ENCODE assay signal across 8 mouse cellular contexts in the genomic region with DNA sequence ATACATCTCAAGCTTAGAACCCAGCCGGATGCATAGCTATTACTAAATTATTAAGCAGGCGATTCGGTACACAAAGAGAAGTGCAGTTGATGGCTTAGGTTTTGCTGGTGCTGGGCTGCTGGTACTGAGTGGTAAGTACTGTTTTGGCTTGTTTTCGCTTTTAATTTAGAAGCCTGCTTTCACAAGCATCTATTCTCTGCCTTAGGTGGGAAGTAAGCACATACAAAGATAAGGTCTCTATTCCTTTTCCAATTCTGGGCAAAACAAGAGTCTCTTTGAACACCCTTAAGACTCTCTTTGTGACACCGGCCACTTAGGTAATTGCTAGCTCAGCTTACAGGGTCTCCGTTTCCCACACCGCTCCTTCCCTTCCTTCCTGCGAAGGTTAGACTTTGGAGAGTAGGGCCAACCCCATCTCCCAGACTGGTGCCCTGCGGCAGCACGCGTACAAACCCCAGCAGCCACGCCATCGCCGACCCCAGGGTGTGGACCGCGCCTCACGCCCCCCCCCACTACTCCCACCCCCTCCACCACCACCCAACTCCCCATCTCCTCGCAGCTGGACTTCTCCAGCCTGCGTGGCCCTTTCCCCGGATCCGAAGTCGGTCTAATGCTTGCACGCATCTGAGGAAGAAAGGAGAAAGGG. TPM values are rescaled to one million over a fixed set of nuclear protein-coding genes. Genes with fewer than 3 reads are reported as not detected.
DNase-seq lines count a peak whose midpoint lies in the region; ATAC-seq and TF ChIP-seq lines count a peak whose summit lies in the region.

No protein-coding gene starts in this region.

- no peak for TF ChIP-seq CTCF in lung, embryonic 14.5 days (IDR thresholded peaks at IDR 0.05; ENCODE audit: low read depth)

- peak overlapping the region; percentile 75 for H3K9ac ChIP-seq in lung, embryonic 14.5 days
- H3K9ac ChIP-seq in intestine, embryonic 16.5 days (ENCODE audit: low read depth, low read length) = peak overlapping the region; percentile 76
- H3K9ac ChIP-seq in neural tube, embryonic 15.5 days (replicated peaks) = peak overlapping the region; percentile 53

- peak overlapping the region; percentile 63 for H3K4me3 ChIP-seq in lung, embryonic 14.5 days (ENCODE audit: low read depth, low read length)
- H3K4me3 ChIP-seq in embryonic facial prominence, embryonic 10.5 days = peak overlapping the region; percentile 78
- peak overlapping the region; percentile 84 for H3K4me3 ChIP-seq in intestine, embryonic 16.5 days (ENCODE audit: low read length)
- H3K4me3 ChIP-seq in neural tube, embryonic 15.5 days (replicated peaks) = peak overlapping the region; percentile 56

- peaks cover 11% of the 10 kb centered on the region; the same call in 1 of the 2 replicates for H3K4me1 ChIP-seq in lung, embryonic 14.5 days (ENCODE audit: insufficient read depth)
- H3K4me1 ChIP-seq in embryonic facial prominence, embryonic 10.5 days = peaks cover 37% of the 10 kb centered on the region
- H3K4me1 ChIP-seq in intestine, embryonic 16.5 days (ENCODE audit: control insufficient read depth, insufficient read depth, low read length) = peaks cover 9% of the 10 kb centered on the region; the same call in 1 of the 2 replicates
- peaks cover 31% of the 10 kb centered on the region for H3K4me1 ChIP-seq in neural tube, embryonic 15.5 days

- 5% methylated on average over 23 of the region's 23 CpGs for WGBS in lung, embryonic 14.5 days
- WGBS in embryonic facial prominence, embryonic 10.5 days = 4% methylated on average over 23 of the region's 23 CpGs
- WGBS in intestine, embryonic 16.5 days = 2% methylated on average over 23 of the region's 23 CpGs
- 3% methylated on average over 22 of the region's 23 CpGs for WGBS in neural tube, embryonic 15.5 days

- DNase-seq in lung, embryonic 14.5 days = peak; percentile 43
- no peak for DNase-seq in lung, adult 18-20 months
- DNase-seq in embryonic facial prominence, embryonic 10.5 days (ENCODE audit: low spot score) = no peak
- DNase-seq in gastrocnemius, postnatal 10 days = no peak
- no peak for DNase-seq in urinary bladder, postnatal 10 days (ENCODE audit: low spot score)
- no peak for DNase-seq in kidney, postnatal 36 days

- H3K4me2 ChIP-seq in lung, embryonic 14.5 days = peak overlapping the region; percentile 90
- peak overlapping the region; percentile 92 for H3K4me2 ChIP-seq in intestine, embryonic 16.5 days (ENCODE audit: low read depth, low read length)
- H3K4me2 ChIP-seq in neural tube, embryonic 15.5 days = peak overlapping the region; percentile 75

- H3K27ac ChIP-seq in lung, embryonic 14.5 days (ENCODE audit: low read depth) = peak overlapping the region; percentile 88
- peak overlapping the region; percentile 87 for H3K27ac ChIP-seq in embryonic facial prominence, embryonic 10.5 days (replicated peaks)
- H3K27ac ChIP-seq in intestine, embryonic 16.5 days (ENCODE audit: low read length) = peak overlapping the region; percentile 17
- H3K27ac ChIP-seq in neural tube, embryonic 15.5 days (replicated peaks) = 0 out of 2 replicates have a peak overlapping the region, but pooled peaks have one; percentile 18

- H3K36me3 ChIP-seq in lung, embryonic 14.5 days (ENCODE audit: insufficient read depth) = no peaks in the 10 kb centered on the region
- no peaks in the 10 kb centered on the region for H3K36me3 ChIP-seq in embryonic facial prominence, embryonic 10.5 days (replicated peaks)
- H3K36me3 ChIP-seq in intestine, embryonic 16.5 days (ENCODE audit: control insufficient read depth, insufficient read depth, low read length) = no peaks in the 10 kb centered on the region
- no peaks in the 10 kb centered on the region for H3K36me3 ChIP-seq in neural tube, embryonic 15.5 days

- no peaks in the 10 kb centered on the region for H3K9me3 ChIP-seq in lung, embryonic 14.5 days (ENCODE audit: low read depth, low read length)
- 0 out of 2 replicates have a peak, but pooled peaks cover 6% of the 10 kb centered on the region for H3K9me3 ChIP-seq in embryonic facial prominence, embryonic 10.5 days
- no peaks in the 10 kb centered on the region for H3K9me3 ChIP-seq in intestine, embryonic 16.5 days (ENCODE audit: control insufficient read depth, low read length)
- H3K9me3 ChIP-seq in neural tube, embryonic 15.5 days (replicated peaks) = no peaks in the 10 kb centered on the region

- ATAC-seq in lung, embryonic 14.5 days (ENCODE audit: insufficient read depth) = peak; percentile 31
- ATAC-seq in intestine, embryonic 16.5 days = peak; percentile 24
- ATAC-seq in neural tube, embryonic 15.5 days (ENCODE audit: low FRiP score) = peak; percentile 25; the same call in 1 of the 2 replicates

- no peaks in the 10 kb centered on the region for H3K27me3 ChIP-seq in lung, embryonic 14.5 days (ENCODE audit: insufficient read depth, low read length)
- H3K27me3 ChIP-seq in embryonic facial prominence, embryonic 10.5 days (replicated peaks; ENCODE audit: low read depth, poor library complexity, severe bottlenecking) = no peaks in the 10 kb centered on the region
- no peaks in the 10 kb centered on the region for H3K27me3 ChIP-seq in intestine, embryonic 16.5 days (replicated peaks; ENCODE audit: control insufficient read depth, insufficient read depth, low read length)
- no peaks in the 10 kb centered on the region for H3K27me3 ChIP-seq in neural tube, embryonic 15.5 days (replicated peaks)

RNA-seq across cellular contexts. Expression of a gene that starts 0.4 kb away (rescaled TPM):
- 26.7 and 27.1 TPM in 2 replicates for polyA plus RNA-seq in lung, embryonic 14.5 days (2014; fragmentation: Nextera tagmentation; extraction: Ambion mirVana)
- 13.7 and 16.2 TPM in 2 replicates for polyA plus RNA-seq in embryonic facial prominence, embryonic 10.5 days (2016; fragmentation: Nextera tagmentation; extraction: Ambion mirVana)
- 16.0 and 16.9 TPM in 2 replicates for polyA plus RNA-seq in intestine, embryonic 16.5 days (2015; fragmentation: Nextera tagmentation; extraction: Ambion mirVana)
- polyA plus RNA-seq in neural tube, embryonic 15.5 days (2015; fragmentation: Nextera tagmentation; extraction: Ambion mirVana) = 14.8 and 15.0 TPM in 2 replicates
- 10 to 100 TPM; 23.5 to 26.6 TPM for total RNA-seq in gastrocnemius, postnatal 10 days (2021)

Comparison
In these comparisons a context has a peak if more than half of its experiments do, and no peak if none do; other contexts are left out.
1. H3K27ac ChIP-seq: peak in every context shown above with its lines; median percentile 88 in lung, embryonic 14.5 days; 87 in embryonic facial prominence, embryonic 10.5 days; 18 in neural tube, embryonic 15.5 days; 17 in intestine, embryonic 16.5 days.